Mouse (Mus musculus) cerebellum, adult 11-12 months (tissue): ENCODE results near the gene Itpka.
A peak's percentile ranks its signal among the peaks of the same experiment; 100 is the strongest.

Experiments used
- DNase-seq: peaks from one replicate; pipeline ENCODE4 v3.0.0; 2022

Itpka gene

GRCm38 (mm10) chr2:119758101-119758843 is 16.1 kb downstream of the Itpka start:
- DNase-seq = peak; percentile 35

- no peak for DNase-seq
Measured at GRCm38 (mm10) chr2:119758844-119759835, 17.0 kb downstream of the Itpka start.

GRCm38 (mm10) chr2:119760251-119760650 is 18.1 kb downstream of the Itpka start, which contains the start of gene Ltk:
Ltk (minus strand) TSS chr2:119760431.
- DNase-seq = no peak

DNA sequence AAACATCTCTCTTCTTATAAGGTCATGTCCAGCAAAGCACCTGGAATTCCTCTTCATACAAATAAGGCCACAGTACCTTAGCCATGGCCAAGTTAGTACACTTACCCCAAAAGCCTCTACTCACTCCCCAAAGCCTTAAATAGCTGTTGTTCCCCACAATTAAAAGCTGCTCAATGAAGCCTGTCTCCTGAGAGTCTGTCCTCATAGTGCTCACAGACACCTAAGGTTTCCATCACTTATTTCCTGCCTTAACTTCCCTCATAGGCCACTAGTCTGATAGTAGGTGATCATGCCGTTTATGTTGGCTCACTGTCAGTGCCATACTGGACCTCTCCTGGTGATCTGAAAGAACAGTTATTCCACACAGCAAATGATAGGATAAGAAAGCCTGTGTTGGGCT is 20.1 kb downstream of the Itpka start:
- no peak for DNase-seq

DNA sequence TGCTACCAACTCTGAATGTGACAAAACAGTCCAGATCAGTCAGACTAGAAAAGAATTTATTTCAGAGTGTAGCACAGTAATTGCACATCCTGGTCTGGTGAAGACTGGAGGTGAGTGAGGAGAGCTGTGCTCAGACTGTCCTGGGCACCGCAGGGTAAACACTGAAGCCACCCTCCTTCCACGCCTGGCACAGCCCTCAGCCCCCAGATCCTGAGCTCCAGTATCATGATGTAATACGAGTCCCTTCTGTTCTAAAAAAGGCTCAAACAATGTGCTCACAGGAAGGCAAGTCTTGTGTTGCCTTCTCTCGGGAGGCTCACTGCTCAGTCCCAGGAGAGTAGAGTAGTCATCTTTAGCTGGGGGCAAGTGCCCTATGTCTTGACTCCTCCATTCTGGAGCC is 21.8 kb downstream of the Itpka start:
- DNase-seq = no peak

DNA sequence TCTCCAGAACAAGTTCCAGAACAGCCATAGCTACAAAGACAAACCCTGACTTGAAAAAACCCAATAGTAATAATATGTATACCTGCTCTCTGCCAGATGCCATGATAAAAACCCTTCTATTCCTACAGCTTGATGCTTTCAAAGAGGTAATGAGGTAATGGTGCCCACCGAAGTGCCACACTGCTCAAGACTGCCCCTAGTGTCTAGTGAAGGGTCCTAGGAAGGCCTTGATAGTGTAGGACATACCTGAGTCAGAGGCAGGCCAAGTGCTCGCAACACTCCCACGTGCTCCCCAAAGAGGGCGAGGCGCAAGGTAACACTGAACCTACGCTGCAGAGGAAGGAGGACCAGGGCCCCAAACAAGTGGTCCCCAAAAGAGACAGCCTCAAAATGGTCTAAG is 25.1 kb downstream of the Itpka start:
- no peak for DNase-seq

DNA sequence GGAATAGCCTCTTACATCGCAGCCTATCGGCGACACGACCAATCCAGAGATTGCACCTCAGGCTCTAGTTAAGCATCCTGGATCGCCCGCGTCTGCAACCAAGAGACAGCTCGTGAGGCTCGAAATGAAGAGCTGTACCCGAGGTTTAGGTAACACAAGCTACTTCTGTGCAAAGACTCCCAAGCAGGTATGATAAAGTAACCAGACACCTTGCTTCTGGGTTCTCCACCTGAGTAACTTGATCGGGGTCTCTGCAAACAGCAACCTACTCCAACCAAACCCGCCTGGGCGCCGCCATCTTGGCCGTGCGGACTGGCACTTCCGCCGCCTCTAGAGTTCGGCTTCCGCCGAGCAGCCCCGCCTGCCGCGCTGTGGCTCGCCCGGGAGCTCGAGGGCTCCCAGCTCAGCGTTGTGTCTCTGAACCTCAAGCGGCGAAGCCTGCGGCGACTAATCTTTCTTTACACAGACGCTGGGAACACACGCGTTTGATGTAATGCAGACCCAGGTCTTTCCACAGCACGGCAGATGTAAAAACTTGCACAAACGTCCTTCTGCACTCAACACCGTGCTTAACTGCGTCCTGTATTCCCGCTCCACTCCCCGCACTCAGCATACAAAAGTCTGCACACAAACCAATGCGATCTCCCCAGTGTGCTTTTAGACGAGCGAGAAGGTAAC is 45.2 kb downstream of the Itpka start, which contains the start of gene Rpap1:
Gene Rpap1 (minus strand): TSS at position 332 of the 678 bp plus-strand sequence.
- DNase-seq = peak; percentile 75

DNA sequence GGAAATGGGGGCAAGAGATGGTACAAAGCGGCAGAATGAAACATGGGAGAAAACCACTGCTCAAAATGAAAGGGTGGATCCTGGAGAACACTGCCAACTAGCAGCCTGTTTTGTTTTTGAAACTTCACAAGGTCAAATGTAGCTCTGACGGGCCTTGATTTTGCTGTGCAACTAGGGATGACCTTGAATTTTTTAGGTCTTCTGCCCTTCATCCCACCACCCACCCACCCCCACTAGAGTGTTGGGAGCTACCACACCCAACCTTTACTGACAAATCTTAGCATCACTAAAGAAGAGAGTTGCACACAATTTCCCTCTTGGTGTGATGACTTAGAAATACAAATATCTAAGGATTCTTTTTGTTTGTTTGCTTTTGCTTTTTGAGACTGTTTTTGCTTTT is 47.9 kb downstream of the Itpka start:
- no peak for DNase-seq

DNA sequence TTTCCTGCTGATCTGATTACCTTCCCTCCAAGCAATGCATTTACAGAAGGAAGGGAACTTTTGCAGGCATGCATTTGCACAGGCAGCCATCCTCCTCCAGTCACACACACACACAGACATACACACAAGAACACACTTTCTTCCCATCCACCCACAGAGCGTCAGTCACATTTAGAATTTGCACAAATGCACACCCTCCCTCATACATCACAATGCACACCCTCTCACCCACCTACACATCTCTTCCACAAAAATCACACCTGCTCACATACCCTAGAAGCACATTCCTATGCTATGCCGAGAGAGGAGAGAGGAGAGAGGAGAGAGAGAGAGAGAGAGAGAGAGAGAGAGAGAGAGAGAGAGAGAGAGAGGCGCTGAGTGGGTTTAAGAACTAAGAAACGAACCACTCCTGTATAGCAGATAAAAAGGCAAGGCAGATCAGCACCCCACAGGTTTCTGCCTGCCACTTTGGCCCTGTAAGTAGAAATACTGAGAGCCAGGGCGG is 55.2 kb downstream of the Itpka start, which contains the start of gene Tyro3:
Gene Tyro3 (plus strand): TSS at position 455 of the 505 bp plus-strand sequence.
- DNase-seq = no peak

GRCm38 (mm10) chr2:119798246-119798927 is 56.2 kb downstream of the Itpka start:
- DNase-seq = peak; percentile 63

DNA sequence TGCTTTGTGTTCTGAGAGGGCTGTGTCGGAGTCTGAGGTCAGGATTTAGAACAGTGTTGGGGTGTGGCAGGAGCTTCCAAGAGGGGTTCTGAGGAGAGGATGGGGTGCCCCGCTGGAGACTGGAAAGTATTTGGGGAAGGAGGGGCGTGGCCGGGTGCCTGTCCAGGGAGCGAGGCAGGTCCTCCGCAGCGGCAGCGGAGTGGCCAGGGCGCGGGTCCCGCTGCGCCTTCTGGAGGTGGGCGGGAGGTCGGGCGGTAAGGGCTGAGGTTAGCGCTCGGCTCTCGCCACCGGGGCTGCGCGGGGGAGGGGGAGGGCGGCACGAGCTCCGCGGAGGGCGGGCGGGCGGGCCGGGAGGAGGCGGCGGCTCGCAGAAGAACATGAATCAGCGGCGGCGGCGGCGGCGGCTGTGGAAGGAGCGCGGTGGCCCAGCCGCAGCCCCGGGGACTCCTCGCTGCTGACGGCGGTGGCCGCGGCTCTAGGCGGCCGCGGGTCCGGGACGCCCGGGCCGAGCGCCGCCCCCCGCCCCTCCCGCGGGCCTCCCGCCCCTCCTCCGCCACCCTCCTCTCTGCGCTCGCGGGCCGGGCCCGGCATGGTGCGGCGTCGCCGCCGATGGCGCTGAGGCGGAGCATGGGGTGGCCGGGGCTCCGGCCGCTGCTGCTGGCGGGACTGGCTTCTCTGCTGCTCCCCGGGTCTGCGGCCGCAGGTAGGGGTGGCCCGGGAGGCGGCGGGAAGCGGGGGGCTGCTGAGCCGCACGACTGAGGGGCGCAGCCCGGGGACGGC is 57.2 kb downstream of the Itpka start:
- peak; percentile 75 for DNase-seq

DNA sequence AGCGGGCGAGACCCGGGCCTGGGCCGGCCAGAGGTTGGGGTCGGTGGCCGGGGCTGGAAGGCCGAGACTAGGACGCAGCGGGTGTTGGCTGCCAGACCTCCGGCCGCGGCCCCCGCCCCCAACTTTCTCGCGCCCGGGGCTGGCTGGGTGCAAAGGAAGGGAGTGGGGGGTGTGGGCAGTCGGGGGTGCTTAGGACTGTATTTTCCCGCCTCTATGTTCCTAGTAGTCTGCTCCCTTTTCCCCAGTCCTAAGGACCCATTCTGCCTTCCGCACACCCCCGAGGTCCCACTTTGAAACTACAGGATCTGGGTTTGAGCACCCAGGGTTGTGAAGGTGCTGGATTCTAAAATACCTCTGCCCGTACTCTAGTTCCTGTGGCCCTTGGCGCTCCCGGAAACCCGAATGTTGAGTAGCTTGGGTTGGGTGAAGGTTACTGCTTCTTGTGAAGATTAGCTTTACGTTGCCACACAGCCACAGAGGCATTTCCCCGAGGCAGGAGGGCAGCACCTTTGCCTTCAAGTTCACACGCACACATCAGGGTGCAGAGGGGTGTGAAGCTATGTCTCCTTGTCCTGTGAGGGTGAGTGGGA is 57.9 kb downstream of the Itpka start:
- DNase-seq = no peak
